Mouse (Mus musculus): Measurements from ENCODE around the gene Mapk12.

Mapk12 gene

GRCm38 (mm10) chr15:89127364-89127940 lies 13.1 kb downstream of the Mapk12 start:
- peak overlapping the region; percentile 81 for H3K4me3 ChIP-seq (replicated peaks; ENCODE audit: low read length)
- H3K9me3 ChIP-seq (ENCODE audit: low read length): no peaks in the 10 kb centered on the region
- TF ChIP-seq CTCF (conservative IDR thresholded peaks at IDR 0.05; ENCODE audit: low read length): no peak
- TF ChIP-seq POU5F1 (IDR thresholded peaks at IDR 0.05; ENCODE audit: borderline replicate concordance, low read length): no peak
- no peak for TF ChIP-seq NANOG (IDR thresholded peaks at IDR 0.05; ENCODE audit: borderline replicate concordance, low read length)
- peaks cover 8% of the 10 kb centered on the region; the same call in 1 of the 2 replicates for H3K27me3 ChIP-seq (ENCODE audit: insufficient read depth, low read length)
- H3K36me3 ChIP-seq (ENCODE audit: insufficient read depth, low read length): peaks cover 7% of the 10 kb centered on the region
- peaks cover 39% of the 10 kb centered on the region for H3K4me1 ChIP-seq (replicated peaks; ENCODE audit: low read depth, low read length)

GRCm38 (mm10) chr15:89126622-89127021 lies 13.9 kb downstream of the Mapk12 start:
- TF ChIP-seq POU5F1 (IDR thresholded peaks at IDR 0.05; ENCODE audit: borderline replicate concordance, low read length) (no peak), NANOG (IDR thresholded peaks at IDR 0.05; ENCODE audit: borderline replicate concordance, low read length) (no peak), CTCF (conservative IDR thresholded peaks at IDR 0.05; ENCODE audit: low read length) (no peak)
- Histone ChIP-seq H3K4me3 (replicated peaks; ENCODE audit: low read length) (no peak overlapping the region), H3K9me3 (ENCODE audit: low read length) (no peaks in the 10 kb centered on the region), H3K4me1 (replicated peaks; ENCODE audit: low read depth, low read length) (peaks cover 47% of the 10 kb centered on the region), H3K27me3 (ENCODE audit: insufficient read depth, low read length) (peaks cover 8% of the 10 kb centered on the region; the same call in 1 of the 2 replicates), H3K36me3 (ENCODE audit: insufficient read depth, low read length) (peaks cover 8% of the 10 kb centered on the region)

GRCm38 (mm10) chr15:89125351-89125750 lies 15.2 kb downstream of the Mapk12 start:
- TF ChIP-seq NANOG (IDR thresholded peaks at IDR 0.05; ENCODE audit: borderline replicate concordance, low read length) (no peak), CTCF (conservative IDR thresholded peaks at IDR 0.05; ENCODE audit: low read length) (no peak), POU5F1 (IDR thresholded peaks at IDR 0.05; ENCODE audit: borderline replicate concordance, low read length) (no peak)
- Histone ChIP-seq H3K4me1 (replicated peaks; ENCODE audit: low read depth, low read length) (peaks cover 60% of the 10 kb centered on the region), H3K27me3 (ENCODE audit: insufficient read depth, low read length) (peaks cover 8% of the 10 kb centered on the region; the same call in 1 of the 2 replicates), H3K4me3 (replicated peaks; ENCODE audit: low read length) (no peak overlapping the region), H3K9me3 (ENCODE audit: low read length) (no peaks in the 10 kb centered on the region), H3K36me3 (ENCODE audit: insufficient read depth, low read length) (peaks cover 18% of the 10 kb centered on the region)

GRCm38 (mm10) chr15:89124312-89124711 lies 16.2 kb downstream of the Mapk12 start:
- Histone ChIP-seq H3K4me3 (replicated peaks; ENCODE audit: low read length) (no peak overlapping the region), H3K9me3 (ENCODE audit: low read length) (no peaks in the 10 kb centered on the region), H3K4me1 (replicated peaks; ENCODE audit: low read depth, low read length) (peaks cover 70% of the 10 kb centered on the region), H3K36me3 (ENCODE audit: insufficient read depth, low read length) (peaks cover 26% of the 10 kb centered on the region), H3K27me3 (ENCODE audit: insufficient read depth, low read length) (peaks cover 8% of the 10 kb centered on the region; the same call in 1 of the 2 replicates)
- no peak for TF ChIP-seq NANOG (IDR thresholded peaks at IDR 0.05; ENCODE audit: borderline replicate concordance, low read length)
- no peak for TF ChIP-seq POU5F1 (IDR thresholded peaks at IDR 0.05; ENCODE audit: borderline replicate concordance, low read length)
- TF ChIP-seq CTCF (conservative IDR thresholded peaks at IDR 0.05; ENCODE audit: low read length): no peak

GRCm38 (mm10) chr15:89123595-89123994 lies 16.9 kb downstream of the Mapk12 start:
- peak overlapping the region; percentile 98 for H3K4me3 ChIP-seq (replicated peaks; ENCODE audit: low read length)
- peaks cover 64% of the 10 kb centered on the region for H3K4me1 ChIP-seq (replicated peaks; ENCODE audit: low read depth, low read length)
- H3K9me3 ChIP-seq (ENCODE audit: low read length): no peaks in the 10 kb centered on the region
- H3K27me3 ChIP-seq (ENCODE audit: insufficient read depth, low read length): peaks cover 8% of the 10 kb centered on the region; the same call in 1 of the 2 replicates
- peaks cover 33% of the 10 kb centered on the region for H3K36me3 ChIP-seq (ENCODE audit: insufficient read depth, low read length)
- TF ChIP-seq CTCF (conservative IDR thresholded peaks at IDR 0.05; ENCODE audit: low read length) (peak; percentile 21; the same call in 1 of the 2 replicates), NANOG (IDR thresholded peaks at IDR 0.05; ENCODE audit: borderline replicate concordance, low read length) (no peak), POU5F1 (IDR thresholded peaks at IDR 0.05; ENCODE audit: borderline replicate concordance, low read length) (no peak)

- Histone ChIP-seq H3K27me3 (ENCODE audit: insufficient read depth, low read length) (peaks cover 8% of the 10 kb centered on the region; the same call in 1 of the 2 replicates), H3K9me3 (ENCODE audit: low read length) (no peaks in the 10 kb centered on the region), H3K4me1 (replicated peaks; ENCODE audit: low read depth, low read length) (peaks cover 58% of the 10 kb centered on the region), H3K36me3 (ENCODE audit: insufficient read depth, low read length) (peaks cover 41% of the 10 kb centered on the region), H3K4me3 (replicated peaks; ENCODE audit: low read length) (peak within 1 kb of the TSS; percentile 98)
- no peak for TF ChIP-seq POU5F1 (IDR thresholded peaks at IDR 0.05; ENCODE audit: borderline replicate concordance, low read length)
- no peak for TF ChIP-seq NANOG (IDR thresholded peaks at IDR 0.05; ENCODE audit: borderline replicate concordance, low read length)
- no peak for TF ChIP-seq CTCF (conservative IDR thresholded peaks at IDR 0.05; ENCODE audit: low read length)
Measured at GRCm38 (mm10) chr15:89122649-89123366, 17.7 kb downstream of the Mapk12 start, which contains the start of gene Tubgcp6. Tubgcp6 (minus strand) TSS chr15:89123112.

- TF ChIP-seq POU5F1 (IDR thresholded peaks at IDR 0.05; ENCODE audit: borderline replicate concordance, low read length) (no peak), NANOG (IDR thresholded peaks at IDR 0.05; ENCODE audit: borderline replicate concordance, low read length) (no peak), CTCF (conservative IDR thresholded peaks at IDR 0.05; ENCODE audit: low read length) (no peak)
- peaks cover 33% of the 10 kb centered on the region for H3K4me1 ChIP-seq (replicated peaks; ENCODE audit: low read depth, low read length)
- no peak overlapping the region for H3K4me3 ChIP-seq (replicated peaks; ENCODE audit: low read length)
- peaks cover 84% of the 10 kb centered on the region for H3K36me3 ChIP-seq (ENCODE audit: insufficient read depth, low read length)
- no peaks in the 10 kb centered on the region for H3K9me3 ChIP-seq (ENCODE audit: low read length)
- H3K27me3 ChIP-seq (ENCODE audit: insufficient read depth, low read length): no peaks in the 10 kb centered on the region
Measured at GRCm38 (mm10) chr15:89118007-89118406, 22.5 kb downstream of the Mapk12 start.

- H3K4me3 ChIP-seq (replicated peaks; ENCODE audit: low read length): no peak overlapping the region
Measured at GRCm38 (mm10) chr15:89110147-89110546, 30.4 kb downstream of the Mapk12 start.

More at GRCm38 (mm10) chr15:89110147-89110546, 30.4 kb downstream of the Mapk12 start:
- peaks cover 98% of the 10 kb centered on the region for H3K36me3 ChIP-seq (ENCODE audit: insufficient read depth, low read length)
- H3K9me3 ChIP-seq (ENCODE audit: low read length): no peaks in the 10 kb centered on the region
- peaks cover 13% of the 10 kb centered on the region for H3K4me1 ChIP-seq (replicated peaks; ENCODE audit: low read depth, low read length)
- TF ChIP-seq CTCF (conservative IDR thresholded peaks at IDR 0.05; ENCODE audit: low read length): no peak; the same call in 1 of the 2 replicates
- no peak for TF ChIP-seq NANOG (IDR thresholded peaks at IDR 0.05; ENCODE audit: borderline replicate concordance, low read length)
- TF ChIP-seq POU5F1 (IDR thresholded peaks at IDR 0.05; ENCODE audit: borderline replicate concordance, low read length): no peak
- H3K27me3 ChIP-seq (ENCODE audit: insufficient read depth, low read length): no peaks in the 10 kb centered on the region
